Mouse (Mus musculus) stomach, postnatal 0 days (tissue): ENCODE measurements around the gene Lix1l.

Source experiments
- CTCF ChIP-seq: IDR thresholded peaks from 2 replicates; pipeline ENCODE4 v1.5.1; 2016; ENCODE audit warnings: antibody characterized with exemption, low read depth, mild to moderate bottlenecking, moderate library complexity
- EP300 ChIP-seq: optimal IDR thresholded peaks from 2 replicates; pipeline ENCODE3; 2016; ENCODE audit warnings: antibody characterized with exemption

GRCm38 (mm10) chr3:96636448-96636847 is 35.5 kb downstream of the Lix1l start:
- TF ChIP-seq CTCF (no peak), EP300 (no peak)
